Mouse (Mus musculus): ENCODE data around the gene Cdc42ep1. TPM values are rescaled to one million over a fixed set of nuclear protein-coding genes. Genes with fewer than 3 reads are reported as not detected.
A peak's percentile ranks its signal among the peaks of the same experiment; 100 is the strongest.

Gene Cdc42ep1
- total RNA-seq, 2 experiments from 2014 or later = not detected

DNA sequence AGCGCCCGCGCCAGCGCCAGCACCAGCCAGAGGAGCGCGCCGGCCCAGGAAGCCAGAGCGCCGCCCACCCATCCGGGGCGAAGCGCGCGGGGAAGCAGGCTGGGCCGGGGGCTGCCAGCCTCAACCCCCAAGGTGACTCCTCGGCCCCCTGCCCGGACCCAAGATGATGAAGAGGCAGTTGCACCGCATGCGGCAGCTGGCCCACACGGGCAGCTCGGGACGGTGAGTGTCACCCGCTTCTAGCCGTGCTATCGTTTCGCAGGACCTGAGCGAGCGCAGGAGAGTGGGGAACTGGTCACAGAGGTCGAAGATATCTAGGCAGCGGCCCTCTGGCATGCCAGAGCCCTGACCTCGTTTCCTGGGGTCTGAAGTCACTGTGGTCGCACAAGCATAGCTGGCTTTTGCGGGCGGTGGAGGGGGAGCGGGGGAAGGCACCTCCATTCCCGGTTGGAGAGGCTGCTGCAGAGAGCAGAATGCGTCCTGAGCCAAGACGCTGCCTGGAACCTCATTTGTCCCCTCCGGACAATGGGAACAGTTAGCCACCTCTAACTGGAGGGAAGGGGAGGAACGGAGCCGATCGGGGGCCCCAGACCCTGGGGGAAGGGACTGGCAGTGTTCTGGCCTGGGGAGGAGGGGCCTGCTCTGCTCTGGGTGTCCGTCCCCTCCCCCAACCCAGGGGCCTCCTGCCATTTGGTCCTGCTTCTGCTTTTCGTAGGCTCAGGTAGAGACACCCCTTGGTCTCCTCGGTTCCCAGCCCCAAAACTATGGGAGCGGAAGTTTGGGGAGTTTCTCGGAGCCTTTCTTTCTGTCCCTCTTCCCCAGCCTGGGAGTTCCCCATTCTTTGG, 57.5 kb downstream of the Cdc42ep1 start, which contains the start of gene Sh3bp1:
Gene Sh3bp1, plus strand, starts transcription at position 29 of the 845 bp plus-strand sequence.
- ATAC-seq (replicated peaks; ENCODE audit: low FRiP score, low TSS enrichment, poor library complexity, severe bottlenecking) = peak; percentile 35

Other genes with a start within 250 kb of the Cdc42ep1 start
- gene Cyth4, start 245.6 kb upstream of the Cdc42ep1 start, total RNA-seq (2014; fragmentation: Nextera tagmentation) = 7.0 and 18.8 TPM in 2 replicates
- gene Cyth4, start 245.6 kb upstream of the Cdc42ep1 start, total RNA-seq (2017) = 12.9 and 13.1 TPM in 2 replicates
- gene Elfn2, start 123.9 kb upstream of the Cdc42ep1 start, total RNA-seq (2014; fragmentation: Nextera tagmentation) = not detected in 2 replicates
- gene Elfn2, start 123.9 kb upstream of the Cdc42ep1 start, total RNA-seq (2017) = not detected in 2 replicates
- 15.0 and 21.8 TPM in 2 replicates for gene Mfng, start 69.1 kb upstream of the Cdc42ep1 start, total RNA-seq (2014; fragmentation: Nextera tagmentation)
- 4.6 and 5.1 TPM in 2 replicates for gene Mfng, start 69.1 kb upstream of the Cdc42ep1 start, total RNA-seq (2017)
- gene Card10, start 39.6 kb upstream of the Cdc42ep1 start, total RNA-seq (2014; fragmentation: Nextera tagmentation) = 0.42 TPM in 1 of 2 replicates, not detected in the other
- not detected in 2 replicates for gene Card10, start 39.6 kb upstream of the Cdc42ep1 start, total RNA-seq (2017)
- not detected in 2 replicates for gene Lgals2, start 12.9 kb downstream of the Cdc42ep1 start, total RNA-seq (2014; fragmentation: Nextera tagmentation)
- not detected in 2 replicates for gene Lgals2, start 12.9 kb downstream of the Cdc42ep1 start, total RNA-seq (2017)
- 30.0 and 47.6 TPM in 2 replicates for gene Gga1, start 34.6 kb downstream of the Cdc42ep1 start, total RNA-seq (2014; fragmentation: Nextera tagmentation)
- 7.8 and 10.9 TPM in 2 replicates for gene Gga1, start 34.6 kb downstream of the Cdc42ep1 start, total RNA-seq (2017)
- gene Gm49510, start 57.0 kb downstream of the Cdc42ep1 start, total RNA-seq (2014; fragmentation: Nextera tagmentation) = not detected in 2 replicates
- gene Gm49510, start 57.0 kb downstream of the Cdc42ep1 start, total RNA-seq (2017) = 2.6 TPM in 1 of 2 replicates, not detected in the other
- gene Sh3bp1, start 57.1 kb downstream of the Cdc42ep1 start, total RNA-seq (2014; fragmentation: Nextera tagmentation) = 31.8 and 53.7 TPM in 2 replicates
- gene Sh3bp1, start 57.1 kb downstream of the Cdc42ep1 start, total RNA-seq (2017) = 11.4 and 11.6 TPM in 2 replicates
- 12.7 and 22.5 TPM in 2 replicates for gene Pdxp, start 71.3 kb downstream of the Cdc42ep1 start, total RNA-seq (2014; fragmentation: Nextera tagmentation)
- 6.6 and 6.9 TPM in 2 replicates for gene Pdxp, start 71.3 kb downstream of the Cdc42ep1 start, total RNA-seq (2017)
- gene Lgals1, start 84.1 kb downstream of the Cdc42ep1 start, total RNA-seq (2014; fragmentation: Nextera tagmentation) = 54.9 and 83.9 TPM in 2 replicates
- gene Lgals1, start 84.1 kb downstream of the Cdc42ep1 start, total RNA-seq (2017) = 91.1 and 98.2 TPM in 2 replicates
- gene Nol12, start 92.3 kb downstream of the Cdc42ep1 start, total RNA-seq (2014; fragmentation: Nextera tagmentation) = 52.3 and 56.7 TPM in 2 replicates
- 15.3 and 31.6 TPM in 2 replicates for gene Nol12, start 92.3 kb downstream of the Cdc42ep1 start, total RNA-seq (2017)
- gene Triobp, start 105.1 kb downstream of the Cdc42ep1 start, total RNA-seq (2014; fragmentation: Nextera tagmentation) = 29.1 and 33.9 TPM in 2 replicates
- gene Triobp, start 105.1 kb downstream of the Cdc42ep1 start, total RNA-seq (2017) = 11.2 and 12.5 TPM in 2 replicates
- gene H1f0, start 185.8 kb downstream of the Cdc42ep1 start, total RNA-seq (2014; fragmentation: Nextera tagmentation) = 19.0 and 23.7 TPM in 2 replicates
- 27.0 and 47.0 TPM in 2 replicates for gene H1f0, start 185.8 kb downstream of the Cdc42ep1 start, total RNA-seq (2017)
- gene Galr3, start 199.3 kb downstream of the Cdc42ep1 start, total RNA-seq (2014; fragmentation: Nextera tagmentation) = 0.40 TPM in 1 of 2 replicates, not detected in the other
- gene Galr3, start 199.3 kb downstream of the Cdc42ep1 start, total RNA-seq (2017) = 0.56 TPM in 1 of 2 replicates, not detected in the other
- gene Ankrd54, start 220.3 kb downstream of the Cdc42ep1 start, total RNA-seq (2014; fragmentation: Nextera tagmentation) = 24.4 and 44.2 TPM in 2 replicates
- 15.0 and 15.2 TPM in 2 replicates for gene Ankrd54, start 220.3 kb downstream of the Cdc42ep1 start, total RNA-seq (2017)
- 218 and 242 TPM in 2 replicates for gene Eif3l, start 232.6 kb downstream of the Cdc42ep1 start, total RNA-seq (2014; fragmentation: Nextera tagmentation)
- 216 and 264 TPM in 2 replicates for gene Eif3l, start 232.6 kb downstream of the Cdc42ep1 start, total RNA-seq (2017)

Measured in megakaryocyte-erythroid progenitor cell, adult 5-6 weeks (primary cell).